Mouse (Mus musculus): ENCODE results near the gene Smim11. TPM values are rescaled to one million over a fixed set of nuclear protein-coding genes. Genes with fewer than 3 reads are reported as not detected.

Gene Smim11
- total and polyA plus RNA-seq, 3 experiments, result 81.5 to 84.7 TPM; not detected in 1

DNA sequence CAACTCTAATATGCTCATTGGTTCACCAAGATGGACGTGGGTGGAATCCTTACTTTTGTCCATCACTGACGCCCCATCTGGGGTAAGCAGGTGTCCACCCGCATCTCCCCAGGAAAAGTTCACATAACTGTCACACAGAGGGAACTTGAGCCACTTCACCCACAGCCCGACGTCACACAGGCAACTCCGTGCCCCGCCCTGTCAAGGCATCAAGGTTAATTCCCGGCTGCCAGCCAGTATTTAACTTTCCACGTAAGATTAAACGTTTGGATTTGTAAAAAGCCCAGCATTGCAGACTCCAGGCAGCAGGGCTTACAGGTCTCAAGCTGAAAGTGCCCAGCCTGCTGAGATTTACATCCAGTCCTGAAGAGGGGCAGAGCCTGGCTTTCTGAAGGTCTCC lies 9.0 kb upstream of the Smim11 start, which contains the start of gene Kcne2:
Gene Kcne2, plus strand, starts transcription at position 289 of the 400 bp plus-strand sequence.
- Histone ChIP-seq H3K9me3 (replicated peaks; ENCODE audit: insufficient read depth, low read length) (no peaks in the 10 kb centered on the region), H3K36me3 (ENCODE audit: control insufficient read depth in 1 of 2, insufficient read depth in 2 of 2, low read length in 2 of 2) (no peaks in the 10 kb centered on the region), H3K79me2 (ENCODE audit: control insufficient read depth, insufficient read depth, low read length, poor library complexity) (no peaks in the 10 kb centered on the region), H3K27me3 (ENCODE audit: control insufficient read depth in 1 of 2, insufficient read depth in 2 of 2, low read length in 2 of 2) (peaks cover 6 to 8% of the 10 kb centered on the region in 2 experiments), H3K4me1 (ENCODE audit: control insufficient read depth in 1 of 2, insufficient read depth in 2 of 2, low read length in 2 of 2) (no peaks in the 10 kb centered on the region), H3K27ac (ENCODE audit: control insufficient read depth, low read depth, low read length) (no peak within 1 kb of the TSS), H3K9ac (ENCODE audit: control insufficient read depth, low read depth, low read length, poor library complexity, severe bottlenecking) (no peak within 1 kb of the TSS), H3K4me3 (ENCODE audit: control insufficient read depth in 1 of 2, insufficient read depth in 1 of 2, low read depth in 2 of 2, low read length in 2 of 2) (no peak within 1 kb of the TSS)
- TF ChIP-seq POLR2AphosphoS5 (IDR thresholded peaks at IDR 0.05; ENCODE audit: borderline replicate concordance, low read depth, low read length) (no peak), ZKSCAN1 (IDR thresholded peaks at IDR 0.05; ENCODE audit: low read depth, low read length) (no peak)
- no peak for DNase-seq (ENCODE audit: low read depth, low spot score)

DNA sequence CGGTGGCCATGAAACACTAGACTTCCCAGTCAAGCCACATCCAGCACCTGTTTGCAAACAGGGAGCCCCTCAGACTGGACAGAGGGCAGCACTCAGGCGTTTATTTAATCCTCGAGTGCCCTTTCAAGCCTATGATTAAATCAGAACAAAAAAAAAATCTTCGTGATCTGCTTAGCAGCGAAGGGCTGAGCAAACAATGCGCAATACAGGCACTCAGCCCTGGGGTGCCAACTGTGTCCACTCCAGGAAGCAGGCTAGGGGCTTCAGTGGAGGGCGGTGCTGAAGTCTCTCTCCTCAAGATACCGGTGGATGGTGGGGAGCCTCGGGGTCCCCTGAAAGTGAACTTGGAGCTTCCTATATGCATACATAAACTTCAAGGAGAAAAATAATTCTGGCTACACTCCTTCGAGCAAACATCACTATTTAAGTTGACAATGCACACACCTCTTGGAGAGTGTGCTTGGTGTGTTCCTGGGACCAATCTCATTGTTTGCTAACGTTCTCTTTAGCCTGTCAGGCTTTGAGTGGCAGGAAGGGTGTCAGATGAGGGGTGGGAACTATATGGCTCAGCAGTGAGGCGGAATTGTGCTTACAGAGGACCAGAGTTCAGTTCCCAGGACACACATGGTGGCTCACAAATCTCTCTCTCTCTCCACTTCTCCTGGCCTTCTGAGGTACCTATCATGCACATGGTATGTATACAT lies 6.7 kb upstream of the Smim11 start:
- H3K4me3 ChIP-seq (ENCODE audit: control insufficient read depth in 1 of 2, insufficient read depth in 1 of 2, low read depth in 2 of 2, low read length in 2 of 2), result no peak overlapping the region

DNA sequence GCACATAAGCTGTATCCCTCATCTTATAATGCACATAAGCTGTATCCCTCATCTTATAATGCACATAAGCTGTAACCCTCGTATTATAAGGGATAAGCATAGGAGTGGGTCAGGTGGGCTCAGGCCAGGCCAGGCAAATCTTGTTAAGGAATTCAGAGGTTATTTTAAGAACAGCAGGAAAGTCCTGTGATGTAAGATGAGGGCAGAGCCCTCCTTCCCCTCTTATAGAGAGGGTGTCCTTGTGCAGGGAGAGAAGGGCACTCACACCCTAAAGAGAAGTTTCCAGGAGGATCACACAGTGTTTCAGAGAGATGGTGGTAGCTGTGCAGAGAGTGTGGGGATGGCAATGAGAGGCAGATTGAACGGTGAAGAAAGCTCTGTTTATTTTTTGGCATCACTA lies 5.8 kb upstream of the Smim11 start:
- Histone ChIP-seq H3K27ac (ENCODE audit: control insufficient read depth, low read depth, low read length) (no peak overlapping the region), H3K27me3 (ENCODE audit: control insufficient read depth in 1 of 2, insufficient read depth in 2 of 2, low read length in 2 of 2) (peaks cover 6 to 7% of the 10 kb centered on the region in 2 experiments; a peak in 3 of 4 replicates), H3K36me3 (ENCODE audit: control insufficient read depth in 1 of 2, insufficient read depth in 2 of 2, low read length in 2 of 2) (no peaks in the 10 kb centered on the region; a peak in 1 of 4 replicates), H3K9ac (ENCODE audit: control insufficient read depth, low read depth, low read length, poor library complexity, severe bottlenecking) (no peak overlapping the region), H3K4me1 (ENCODE audit: control insufficient read depth in 1 of 2, insufficient read depth in 2 of 2, low read length in 2 of 2) (0 out of 4 replicates have a peak, but pooled peaks cover 0 to under 1% of the 10 kb centered on the region in 2 experiments), H3K9me3 (replicated peaks; ENCODE audit: insufficient read depth, low read length) (no peaks in the 10 kb centered on the region), H3K4me3 (ENCODE audit: control insufficient read depth in 1 of 2, insufficient read depth in 1 of 2, low read depth in 2 of 2, low read length in 2 of 2) (no peak overlapping the region), H3K79me2 (ENCODE audit: control insufficient read depth, insufficient read depth, low read length, poor library complexity) (no peaks in the 10 kb centered on the region)
- TF ChIP-seq CHD1 (IDR thresholded peaks at IDR 0.05; ENCODE audit: low read depth, low read length) (no peak), MAX (IDR thresholded peaks at IDR 0.05; ENCODE audit: low read length) (no peak), EP300 (IDR thresholded peaks at IDR 0.05; ENCODE audit: low read depth in 1 of 2, low read length in 2 of 2) (no peak), MAZ (IDR thresholded peaks at IDR 0.05; ENCODE audit: low read depth, low read length) (no peak), MAFK (IDR thresholded peaks at IDR 0.05; ENCODE audit: borderline replicate concordance, low read depth, low read length) (no peak), ZC3H11A (IDR thresholded peaks at IDR 0.05; ENCODE audit: low read depth, low read length) (no peak)
- DNase-seq (ENCODE audit: low read depth, low spot score), result no peak

More for the DNA sequence above, 6.7 kb upstream of the Smim11 start:
- no peak overlapping the region for H3K27ac ChIP-seq (ENCODE audit: control insufficient read depth, low read depth, low read length)
- no peaks in the 10 kb centered on the region for H3K9me3 ChIP-seq (replicated peaks; ENCODE audit: insufficient read depth, low read length)
- TF ChIP-seq SMC3 (IDR thresholded peaks at IDR 0.05; ENCODE audit: low read depth, low read length) (no peak), UBTF (IDR thresholded peaks at IDR 0.05; ENCODE audit: borderline replicate concordance, insufficient read depth, low read depth, low read length) (no peak), CHD1 (IDR thresholded peaks at IDR 0.05; ENCODE audit: low read depth, low read length) (no peak), TBP (IDR thresholded peaks at IDR 0.05; ENCODE audit: low read depth, low read length) (no peak), NELFE (IDR thresholded peaks at IDR 0.05; ENCODE audit: low read depth, low read length) (no peak), MEF2A (IDR thresholded peaks at IDR 0.05; ENCODE audit: extremely low read depth, insufficient replicate concordance, low read depth, low read length, poor library complexity, severe bottlenecking) (no peak)
- peaks cover 6 to 7% of the 10 kb centered on the region in 2 experiments; a peak in 3 of 4 replicates for H3K27me3 ChIP-seq (ENCODE audit: control insufficient read depth in 1 of 2, insufficient read depth in 2 of 2, low read length in 2 of 2)
- H3K9ac ChIP-seq (ENCODE audit: control insufficient read depth, low read depth, low read length, poor library complexity, severe bottlenecking), result no peak overlapping the region
- H3K4me1 ChIP-seq (ENCODE audit: control insufficient read depth in 1 of 2, insufficient read depth in 2 of 2, low read length in 2 of 2), result no peaks in the 10 kb centered on the region
- no peak for DNase-seq (ENCODE audit: low read depth, low spot score)
- no peaks in the 10 kb centered on the region for H3K36me3 ChIP-seq (ENCODE audit: control insufficient read depth in 1 of 2, insufficient read depth in 2 of 2, low read length in 2 of 2)
- no peaks in the 10 kb centered on the region for H3K79me2 ChIP-seq (ENCODE audit: control insufficient read depth, insufficient read depth, low read length, poor library complexity)

Data from MEL (cell line).